Mouse (Mus musculus) gastrocnemius, postnatal 25 days (tissue): ENCODE results near the gene Zfp978. TPM values are rescaled to one million over a fixed set of nuclear protein-coding genes. Genes with fewer than 3 reads are reported as not detected.
"Not testable (repeated sequence)": the region's sequence is repeated elsewhere in the genome, so short reads cannot be mapped to it uniquely, and the experiment has no call there.

Source experiments
- DNase-seq: peaks from one replicate; pipeline ENCODE4 v3.0.0; 2022
- long read RNA-seq, 2 experiments: library from polyadenylated mRNA; stranded (forward); transcript quantifications; one replicate each; pipeline ENCODE4 v2.0.0; 2021
- total RNA-seq, 2 experiments: library from RNA; stranded (reverse); gene quantifications; 1 replicate in 1 of 2; 2 replicates in 1 of 2; pipeline ENCODE4 v1.2.3; 2021

The Zfp978 gene
- total RNA-seq: not detected
- long read RNA-seq, experiment 1: 0 reads
- long read RNA-seq, experiment 2: 0 reads

GRCm38 (mm10) chr4:147361003-147361402, at the start of gene Zfp978:
Zfp978 (plus strand) TSS chr4:147361303.
- not testable (repeated sequence) for DNase-seq

DNA sequence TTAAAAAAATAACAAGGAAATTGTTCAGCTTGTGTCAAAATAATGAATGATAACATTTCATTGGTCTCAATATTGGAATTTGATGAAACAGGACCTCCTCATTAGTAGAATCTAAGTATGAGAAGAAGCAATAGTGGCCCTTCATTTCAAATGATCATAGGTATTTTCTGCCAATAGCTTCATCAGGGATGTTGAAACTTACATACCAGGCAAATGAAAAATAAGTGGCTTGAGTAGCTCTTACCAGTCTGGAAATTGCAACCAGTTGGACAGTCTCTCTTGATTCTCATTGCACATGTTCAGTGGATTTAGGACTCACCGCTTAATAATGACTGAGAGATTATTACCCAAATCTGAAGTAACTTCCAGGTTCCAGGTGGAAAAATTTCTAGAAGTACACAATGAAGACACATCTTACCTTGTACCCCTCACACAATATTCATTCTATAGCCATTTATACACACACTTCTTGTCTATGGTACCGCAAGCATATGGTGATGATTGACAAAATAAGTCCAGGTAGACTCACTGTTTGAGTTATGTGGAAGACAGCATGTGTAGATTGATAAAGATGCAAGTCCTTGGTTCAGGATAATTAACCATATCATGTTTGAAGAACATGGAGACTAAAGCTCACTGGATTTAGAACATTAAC, 25.9 kb upstream of the Zfp978 start:
- peak; percentile 2 for DNase-seq

GRCm38 (mm10) chr4:147335691-147336367, 25.3 kb upstream of the Zfp978 start:
- DNase-seq: peak; percentile 14

DNA sequence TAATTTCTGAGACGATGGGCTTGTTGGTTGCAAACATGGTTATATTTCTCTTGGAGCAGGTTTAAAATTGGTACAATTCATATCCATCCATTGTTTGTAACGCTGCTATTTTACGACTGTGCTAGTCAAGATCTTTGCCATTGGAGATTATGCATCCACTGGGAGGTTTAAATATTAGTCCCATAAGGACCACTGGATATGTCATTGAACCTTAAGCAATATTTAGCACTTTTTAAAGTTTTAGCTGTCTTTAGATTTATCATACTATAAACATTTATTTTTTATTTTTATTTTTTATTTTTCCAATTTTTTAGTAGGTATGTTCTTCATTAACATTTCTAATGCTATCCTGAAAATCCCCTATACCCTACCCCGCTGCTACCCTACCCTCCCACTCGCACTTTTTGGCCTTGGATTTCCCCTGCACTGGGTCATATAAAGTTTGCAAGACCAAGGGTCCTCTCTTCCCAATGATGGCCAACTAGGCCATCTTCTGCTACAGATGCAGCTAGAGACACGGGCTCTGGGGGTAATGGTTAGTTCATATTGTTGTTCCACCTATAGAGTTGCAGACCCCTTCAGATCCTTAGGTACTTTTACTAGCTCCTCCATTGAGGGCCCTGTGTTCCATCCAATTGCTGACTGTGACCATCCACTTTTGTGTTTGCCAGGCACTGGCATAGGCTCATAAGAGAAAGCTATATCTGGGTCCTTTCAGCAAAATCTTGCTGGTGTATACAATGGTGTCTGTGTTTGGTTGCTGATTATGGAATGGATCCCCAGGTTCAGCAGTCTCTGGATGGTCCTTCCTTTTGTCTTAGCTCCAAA, 24.5 kb upstream of the Zfp978 start:
- DNase-seq: peak; percentile 19

DNA sequence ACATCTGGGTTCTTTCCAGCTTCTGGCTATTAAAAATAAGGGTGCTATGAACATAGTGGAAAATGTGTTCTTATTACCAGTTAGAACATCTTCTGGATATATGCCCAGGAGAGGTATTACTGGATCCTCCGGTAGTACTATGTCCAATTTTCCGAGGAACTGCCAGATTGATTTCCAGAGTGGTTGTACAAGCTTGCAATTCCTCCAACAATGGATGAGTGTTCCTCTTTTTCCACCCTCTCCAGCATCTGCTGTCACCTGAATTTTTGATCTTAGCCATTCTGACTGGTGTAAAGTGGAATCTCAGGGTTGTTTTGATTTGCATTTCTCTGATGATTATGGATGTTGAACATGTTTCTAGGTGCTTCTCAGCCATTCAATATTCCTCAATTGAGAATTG, 23.6 kb upstream of the Zfp978 start:
- DNase-seq: peak; percentile 4

GRCm38 (mm10) chr4:147338032-147338610, 23.0 kb upstream of the Zfp978 start:
- peak; percentile 12 for DNase-seq

DNA sequence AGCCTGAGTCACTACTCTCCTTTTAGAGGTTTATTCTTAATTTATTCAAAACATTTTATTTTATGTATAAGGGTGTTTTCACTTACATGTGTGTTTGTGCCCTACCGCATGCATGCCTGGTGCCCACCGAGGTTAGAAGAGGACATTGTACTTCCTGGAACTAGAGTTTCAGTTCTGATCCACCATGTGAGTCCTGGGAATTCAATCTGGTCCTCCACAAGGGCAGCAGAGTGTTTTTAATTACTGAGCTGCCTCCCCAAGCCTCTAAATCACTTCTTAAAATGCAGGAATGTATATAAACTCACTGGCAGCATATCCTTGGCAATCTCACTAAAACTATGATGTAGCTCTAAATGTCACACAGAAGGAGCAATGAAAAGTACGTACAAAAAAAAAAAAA, 22.4 kb upstream of the Zfp978 start:
- DNase-seq: peak; percentile 3

DNA sequence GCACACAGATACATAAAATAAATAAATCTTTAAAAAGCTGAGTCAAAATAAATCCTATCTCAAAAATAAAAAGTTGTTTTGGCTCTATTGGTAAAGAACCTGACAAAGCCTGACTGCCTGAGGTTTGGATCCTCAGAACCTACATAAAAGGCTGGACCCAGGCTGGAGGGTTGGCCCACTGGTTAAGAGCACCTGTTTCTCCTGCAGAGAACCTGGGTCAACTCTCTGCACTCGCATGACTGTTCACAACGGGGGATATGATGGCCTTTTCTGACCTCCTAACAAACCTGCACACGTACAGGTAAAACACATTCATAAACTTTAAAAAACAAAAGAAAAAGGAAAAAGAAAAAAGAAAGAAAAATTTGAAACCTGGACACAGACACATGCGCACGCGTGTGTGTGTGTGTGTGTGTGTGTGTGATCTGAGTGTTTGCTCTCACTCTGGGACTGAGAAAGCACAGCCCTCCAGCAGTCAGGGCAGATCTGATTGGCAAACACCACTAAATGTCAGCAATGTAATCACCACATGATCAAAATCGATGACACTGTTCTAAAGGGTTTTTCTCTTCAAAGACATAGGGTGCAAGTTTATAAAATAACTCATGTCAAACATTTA, 21.4 kb upstream of the Zfp978 start:
- DNase-seq: peak; percentile 13

- peak; percentile 5 for DNase-seq
These were observed 20.9 kb upstream of the Zfp978 start for GRCm38 (mm10) chr4:147340236-147340635.

DNA sequence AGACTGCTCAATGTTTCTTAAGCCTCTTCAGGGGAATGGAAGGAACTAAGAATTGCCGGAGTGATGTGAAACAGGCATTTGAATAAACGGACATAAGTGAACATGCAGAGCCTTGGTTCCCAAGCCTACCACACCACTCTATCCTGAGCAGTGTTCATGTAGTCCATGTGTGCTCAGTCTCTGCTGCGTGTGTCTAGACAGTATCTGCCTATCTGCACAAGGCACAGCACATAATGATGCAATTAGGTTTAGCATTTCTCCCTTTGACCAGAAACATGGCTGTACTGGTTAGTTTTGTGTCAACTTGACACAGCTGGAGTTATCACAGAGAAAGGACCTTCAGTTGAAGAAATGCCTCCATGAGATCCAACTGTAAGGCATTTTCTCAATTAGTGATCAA, 20.2 kb upstream of the Zfp978 start:
- peak; percentile 7 for DNase-seq

DNA sequence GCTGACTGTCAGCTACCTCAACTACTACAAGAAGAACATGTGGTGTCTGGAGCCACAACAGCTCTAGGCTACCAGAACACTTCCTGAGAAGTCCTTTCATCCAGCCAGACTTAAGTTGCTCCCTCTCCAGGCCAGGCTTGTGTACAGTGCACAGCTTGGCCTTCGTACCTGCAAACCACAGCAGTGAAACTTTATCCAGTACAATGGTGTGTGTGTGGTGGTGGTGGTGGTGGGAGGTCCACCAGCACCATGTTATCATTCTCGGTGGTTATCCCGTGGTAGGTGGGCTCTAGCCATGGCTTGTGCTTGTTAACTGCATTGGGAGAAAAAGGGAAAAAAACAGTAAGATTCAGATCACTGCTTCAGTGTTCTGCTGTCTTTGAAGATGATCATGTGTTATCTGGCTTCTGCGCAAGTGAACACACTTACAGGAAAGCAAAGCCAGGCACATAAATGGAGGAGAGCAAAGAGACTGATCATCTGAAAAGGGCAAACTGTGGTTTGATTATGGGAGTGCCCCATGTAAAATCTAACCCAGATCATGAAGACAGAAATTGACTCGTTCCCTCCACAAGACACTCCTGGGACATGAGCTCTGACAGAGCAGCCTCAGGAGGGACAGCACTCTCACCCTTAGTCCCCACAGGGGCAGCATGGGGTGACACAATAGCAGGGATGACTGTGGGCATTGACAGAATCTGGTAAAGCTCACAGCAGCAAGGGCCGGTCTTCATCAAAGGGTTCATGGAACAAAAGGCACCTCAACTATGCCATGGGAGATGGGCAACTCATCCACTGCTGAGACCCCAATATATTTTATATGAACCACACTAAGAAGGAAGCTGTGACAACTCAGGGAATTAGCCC, 17.8 kb upstream of the Zfp978 start:
- DNase-seq: peak; percentile 29

DNA sequence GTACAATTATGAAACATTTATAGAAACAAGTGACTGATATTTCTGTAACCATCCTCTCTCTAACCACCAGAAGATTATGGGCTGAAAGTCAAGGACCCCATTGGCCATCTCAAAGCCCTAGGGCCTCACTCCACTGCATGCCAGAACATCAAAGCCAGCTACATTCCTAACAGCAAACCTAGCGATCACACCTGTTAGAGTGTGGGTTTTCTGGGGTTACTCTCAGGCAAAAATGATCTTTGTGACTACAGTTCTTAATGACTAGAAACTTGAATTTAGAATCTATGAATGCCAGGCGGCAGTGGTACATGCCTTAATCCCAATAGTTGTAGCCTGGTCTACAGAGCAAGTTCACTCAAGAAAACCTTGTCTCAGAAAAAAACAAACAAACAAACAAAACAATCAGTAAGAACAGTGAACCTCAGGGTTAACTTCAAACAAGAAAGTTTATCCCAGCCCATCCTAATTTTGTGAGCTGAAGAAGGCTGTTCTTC, 16.0 kb upstream of the Zfp978 start:
- peak; percentile 4 for DNase-seq

DNA sequence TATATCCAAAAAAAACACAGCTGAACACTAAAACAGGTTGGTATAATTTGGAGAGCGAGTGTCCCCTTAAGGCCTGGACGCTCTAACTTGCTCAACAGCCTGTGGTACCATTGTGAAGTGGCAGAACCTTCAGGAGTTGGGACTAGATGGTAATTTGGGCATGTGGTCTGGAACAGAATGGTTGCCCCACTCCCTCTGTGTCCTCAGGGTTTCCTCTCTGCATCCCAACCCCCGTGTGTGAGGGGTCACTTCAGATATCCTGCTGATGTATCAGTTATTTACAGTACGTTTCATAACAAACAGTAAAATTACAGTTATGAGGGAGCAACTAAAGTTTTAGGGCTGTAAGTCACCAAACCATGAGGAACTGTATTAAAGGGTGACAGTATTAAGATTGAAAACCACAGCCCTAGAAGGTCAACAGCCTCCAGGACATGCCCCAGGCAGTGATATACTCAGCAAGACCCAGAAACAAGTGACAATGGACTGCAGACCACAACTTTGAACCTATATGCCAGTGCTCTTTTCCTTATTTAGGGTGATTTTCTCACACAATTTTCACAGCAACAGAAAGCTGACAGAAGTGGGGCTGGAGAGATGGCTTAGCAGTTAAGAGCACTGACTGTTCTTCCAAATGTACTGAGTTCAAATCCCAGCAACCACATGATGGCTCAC, 14.6 kb upstream of the Zfp978 start:
- peak; percentile 2 for DNase-seq

DNA sequence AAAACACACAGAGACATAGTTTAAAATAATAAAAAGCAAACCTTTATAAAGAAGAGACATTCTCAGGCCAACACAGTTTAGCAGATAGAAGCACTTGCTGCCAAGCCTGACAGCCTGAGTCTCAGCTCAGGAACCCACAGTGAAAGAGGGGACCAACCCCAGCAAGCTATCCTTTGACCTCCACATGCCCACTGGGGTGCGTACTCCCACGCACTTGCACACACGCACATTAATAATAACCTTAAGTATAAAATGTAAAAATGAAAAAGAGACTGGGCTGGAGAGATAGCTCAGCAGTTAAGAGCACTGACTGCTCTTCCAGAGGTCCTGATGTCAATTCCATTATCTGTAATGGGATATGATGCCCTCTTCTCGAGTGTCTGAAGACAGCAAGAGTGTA, 13.8 kb upstream of the Zfp978 start:
- peak; percentile 2 for DNase-seq

GRCm38 (mm10) chr4:147347880-147348279, 13.2 kb upstream of the Zfp978 start:
- DNase-seq: peak; percentile 4

GRCm38 (mm10) chr4:147348401-147348800, 12.7 kb upstream of the Zfp978 start:
- peak; percentile 2 for DNase-seq

- DNase-seq: peak; percentile 3
These were observed 12.0 kb upstream of the Zfp978 start for GRCm38 (mm10) chr4:147348906-147349686.

DNA sequence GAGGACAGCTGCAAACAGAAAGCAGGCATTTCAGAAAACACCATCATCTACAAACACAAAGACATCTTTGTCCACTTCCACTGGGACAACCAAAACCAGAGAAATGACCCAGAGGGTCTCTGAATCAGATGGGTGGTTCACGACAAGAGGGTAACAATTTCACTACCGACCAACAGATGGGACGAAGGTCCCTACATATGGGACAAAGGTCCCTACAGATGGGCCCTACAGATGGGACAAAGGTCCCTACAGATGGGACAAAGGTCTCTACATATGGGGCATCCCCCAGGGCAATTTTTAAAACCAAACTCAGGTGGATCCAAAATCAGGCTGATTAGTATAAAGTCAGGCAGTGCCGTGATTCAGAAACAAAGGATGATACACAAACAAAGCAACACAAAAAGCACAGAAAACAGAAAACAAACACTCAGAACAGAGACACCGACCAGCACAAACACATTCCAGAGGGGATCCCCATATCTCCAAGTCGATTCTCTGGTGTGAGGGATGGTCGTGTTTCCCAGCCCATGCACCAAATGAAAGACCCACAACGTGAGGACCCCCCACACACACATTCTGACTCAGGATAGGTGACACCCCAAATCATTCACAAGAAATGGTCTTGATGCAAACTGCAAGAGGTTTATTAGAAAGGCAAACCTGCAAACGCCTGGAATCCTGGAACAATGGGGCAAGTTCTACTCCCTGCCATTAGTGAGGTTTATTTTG, 11.3 kb upstream of the Zfp978 start:
- DNase-seq: peak; percentile 10

DNA sequence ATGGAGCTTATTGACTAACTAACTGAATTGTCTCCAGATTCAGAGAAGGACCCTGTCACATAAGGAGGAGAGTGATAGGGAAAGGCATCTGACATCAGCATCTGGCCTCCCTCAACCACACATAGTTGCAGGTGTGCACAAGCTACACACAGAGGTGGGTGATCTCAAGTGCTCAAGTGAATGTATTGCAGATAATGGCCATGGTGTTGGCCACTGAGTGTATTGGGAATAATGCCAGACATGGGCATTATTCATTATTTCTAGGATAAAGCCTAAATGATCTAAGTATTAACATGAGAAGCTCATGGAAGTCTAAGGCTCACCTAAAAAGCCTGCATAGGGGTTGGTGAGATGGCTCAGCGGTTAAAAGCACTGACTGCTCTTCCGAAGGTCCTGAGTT, 10.6 kb upstream of the Zfp978 start:
- DNase-seq: peak; percentile 8
